Mouse (Mus musculus) embryo, embryonic 10 days (tissue): ENCODE data around the gene Galntl6.
"Not testable (repeated sequence)": the region's sequence is repeated elsewhere in the genome, so short reads cannot be mapped to it uniquely, and the experiment has no call there.

Experiments used
- DNase-seq: peaks from one replicate; pipeline ENCODE4 v3.0.0-alpha.2; 2015; ENCODE audit warnings: low spot score

Gene Galntl6

DNA sequence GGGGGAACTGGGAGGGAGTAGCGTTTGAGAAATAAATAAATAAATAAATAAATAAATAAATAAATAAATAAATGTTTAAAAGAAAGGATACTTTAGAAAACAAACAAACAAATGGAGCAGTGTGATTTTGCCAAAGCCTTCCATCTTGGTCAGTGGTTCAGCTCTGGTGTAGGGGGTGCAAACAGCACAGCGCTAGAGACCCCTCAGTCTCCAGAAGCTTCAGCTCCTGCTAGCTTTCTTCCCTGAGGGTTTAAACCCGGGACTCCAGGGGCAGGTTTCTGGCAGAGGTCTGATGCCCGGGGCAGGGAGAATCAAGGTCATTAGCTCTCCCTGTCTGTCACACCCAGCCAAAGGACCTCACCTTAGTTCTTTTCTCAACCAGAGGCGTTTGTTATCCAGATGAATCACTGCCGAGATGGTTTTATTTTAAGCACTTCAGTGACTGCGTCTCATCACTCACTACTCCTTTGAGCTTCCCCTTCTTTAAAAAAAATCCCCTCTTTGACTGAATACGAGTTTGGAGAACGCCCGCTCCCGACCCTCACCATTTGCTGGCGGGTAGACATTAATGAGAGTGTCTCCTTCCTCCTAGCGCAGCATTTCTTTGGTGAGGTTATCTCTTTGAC is 1146.6 kb downstream of the Galntl6 start:
- no peak for DNase-seq

DNA sequence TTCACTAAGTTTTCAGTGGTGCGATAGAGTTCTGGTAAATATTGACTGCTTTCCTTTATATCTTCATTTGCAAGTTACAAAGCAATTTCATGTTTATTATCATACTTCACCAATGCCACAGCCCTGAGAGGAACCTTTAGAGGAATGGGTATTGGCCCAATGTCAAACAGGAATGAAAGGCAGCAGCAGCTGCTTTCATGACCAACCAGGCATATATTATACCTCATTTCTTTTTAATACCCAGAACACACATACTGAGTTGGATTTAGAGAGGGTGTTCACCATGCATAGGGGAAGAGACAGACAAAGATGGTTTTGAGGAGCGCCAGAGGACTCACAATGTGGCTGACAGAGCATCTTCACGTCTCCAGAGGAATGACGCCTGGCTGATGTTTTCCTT is 1147.2 kb downstream of the Galntl6 start:
- DNase-seq = no peak

DNA sequence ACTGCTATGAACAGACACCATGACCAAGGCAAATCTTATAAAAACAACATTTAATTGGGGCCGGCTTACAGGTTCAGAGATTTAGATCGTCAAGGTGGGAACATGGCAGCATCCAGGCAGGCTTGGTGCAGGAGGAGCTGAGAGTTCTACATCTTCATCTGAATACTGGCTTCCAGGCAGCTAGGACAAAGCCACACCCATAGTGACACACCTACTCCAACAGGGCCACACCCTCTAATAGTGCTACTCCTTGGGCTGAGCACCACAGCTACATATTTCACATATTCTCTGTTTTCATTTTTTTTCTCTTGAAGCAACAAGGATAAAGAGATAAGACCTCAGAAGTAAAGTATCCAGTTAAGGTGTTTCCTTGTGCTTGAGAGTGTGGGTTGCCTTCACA is 1149.8 kb downstream of the Galntl6 start:
- DNase-seq = not testable (repeated sequence)

DNA sequence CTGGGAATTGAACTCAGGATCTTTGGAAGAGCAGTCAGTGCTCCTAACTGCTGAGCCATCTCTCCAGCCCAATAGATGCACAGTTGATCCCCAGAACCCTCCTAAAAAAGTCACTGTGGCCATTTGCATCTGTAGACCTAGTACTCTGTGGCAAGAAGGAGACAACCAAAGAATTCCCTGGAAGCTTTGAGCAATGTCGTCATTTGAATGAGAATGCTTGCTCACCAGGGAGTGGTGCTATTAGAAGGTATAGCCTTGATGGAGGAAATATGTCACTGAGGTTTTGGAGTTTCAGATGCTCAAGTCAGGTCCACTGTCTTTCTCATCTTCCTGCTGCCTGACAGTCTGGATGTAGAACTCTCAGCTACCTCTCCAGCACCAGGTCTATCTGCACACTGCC is 1151.5 kb downstream of the Galntl6 start:
- DNase-seq = no peak

DNA sequence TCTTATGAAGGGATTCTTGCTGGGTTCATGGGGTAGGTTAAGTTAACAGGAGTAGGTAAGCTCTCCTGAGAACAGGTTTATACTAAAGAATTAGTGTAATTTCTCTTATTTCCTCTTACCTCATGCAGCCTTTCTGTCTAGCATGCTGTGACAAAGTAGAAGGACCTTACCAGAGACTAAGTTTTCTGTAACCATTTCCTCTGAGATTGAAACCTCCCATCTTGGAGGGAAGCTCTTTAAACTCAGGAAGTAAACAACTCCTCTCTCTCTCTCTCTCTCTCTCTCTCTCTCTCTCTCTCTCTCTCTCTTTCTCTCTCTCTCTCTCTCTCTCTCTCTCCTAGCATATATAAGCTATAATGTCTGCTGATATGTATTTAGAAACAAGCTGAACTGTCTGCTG is 1153.6 kb downstream of the Galntl6 start:
- no peak for DNase-seq

DNA sequence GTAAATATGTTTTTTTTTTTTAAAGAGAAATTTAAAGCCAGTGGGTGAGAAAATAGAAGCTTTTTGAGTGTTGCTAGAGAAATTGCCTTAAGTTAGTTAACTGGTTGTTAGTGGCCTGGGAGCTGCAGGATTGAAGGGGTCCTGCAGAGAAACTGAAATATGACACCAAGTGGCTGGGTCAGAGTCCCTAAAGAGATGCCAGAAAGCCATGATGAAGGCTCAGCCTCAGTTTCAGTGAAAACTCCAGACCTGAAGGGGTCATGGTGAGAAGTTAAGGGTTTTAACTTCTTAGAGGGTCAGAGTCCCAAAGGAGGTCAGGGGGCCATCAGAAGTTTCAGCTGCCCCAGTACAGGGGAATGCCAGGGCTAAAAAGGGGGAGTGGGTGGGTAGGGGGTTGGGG is 1155.0 kb downstream of the Galntl6 start:
- DNase-seq = peak; percentile 56

DNA sequence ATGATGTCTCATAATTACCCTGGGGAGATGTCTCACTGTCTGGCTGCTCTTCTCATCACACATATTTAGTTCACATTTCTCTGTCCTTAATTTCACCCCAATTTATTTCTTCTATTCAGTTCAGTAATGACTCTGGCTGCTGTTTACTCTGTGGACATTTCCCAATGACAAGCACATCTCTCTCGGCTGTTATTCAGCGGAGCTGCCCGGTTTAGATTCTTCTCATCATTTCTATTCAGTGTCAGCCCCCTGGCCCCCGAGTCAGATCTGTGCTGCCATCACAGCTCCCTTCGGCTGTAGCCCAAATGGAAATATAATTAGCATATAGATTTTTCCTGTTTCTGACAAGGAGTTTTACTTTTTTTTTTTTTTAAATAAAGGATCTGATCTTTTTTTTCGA is 1158.4 kb downstream of the Galntl6 start:
- DNase-seq = no peak

DNA sequence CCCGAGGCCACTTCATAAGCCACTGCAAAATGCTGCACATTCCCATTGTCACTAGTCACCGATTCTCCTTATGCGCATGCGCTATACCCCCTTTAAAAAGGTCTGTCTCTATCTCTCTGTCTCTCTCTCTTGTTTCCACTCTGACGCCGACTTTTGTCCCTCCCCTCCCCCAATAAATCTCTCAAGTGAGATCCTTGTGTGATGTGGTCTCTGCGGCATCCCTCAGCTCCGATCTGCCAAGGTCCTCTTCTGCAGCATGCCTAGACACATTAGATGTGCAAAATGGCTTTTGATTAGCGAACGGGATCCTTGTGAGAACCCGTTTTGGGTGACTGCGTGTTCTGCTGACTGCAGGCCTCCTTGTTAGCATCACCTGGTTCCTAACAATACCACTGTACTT is 1168.8 kb downstream of the Galntl6 start:
- DNase-seq = no peak

DNA sequence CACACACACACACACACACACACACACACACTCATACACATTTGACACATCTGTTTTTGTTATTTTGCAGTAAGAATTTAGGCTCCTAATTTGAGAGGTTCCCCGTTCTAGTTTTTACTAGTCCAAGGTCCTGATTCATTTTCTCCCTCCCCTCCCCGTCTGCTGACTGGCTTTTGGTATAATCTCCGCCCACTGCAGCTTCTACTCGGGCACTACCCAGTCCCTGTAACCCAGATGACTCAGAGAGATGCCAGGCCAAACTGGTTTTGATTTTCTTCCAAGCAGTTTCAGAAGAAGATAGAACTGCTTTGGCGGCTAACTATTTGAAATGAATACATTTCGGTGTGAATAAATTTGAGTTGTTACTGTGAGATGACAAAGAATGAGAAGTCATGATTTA is 1170.5 kb downstream of the Galntl6 start:
- no peak for DNase-seq

DNA sequence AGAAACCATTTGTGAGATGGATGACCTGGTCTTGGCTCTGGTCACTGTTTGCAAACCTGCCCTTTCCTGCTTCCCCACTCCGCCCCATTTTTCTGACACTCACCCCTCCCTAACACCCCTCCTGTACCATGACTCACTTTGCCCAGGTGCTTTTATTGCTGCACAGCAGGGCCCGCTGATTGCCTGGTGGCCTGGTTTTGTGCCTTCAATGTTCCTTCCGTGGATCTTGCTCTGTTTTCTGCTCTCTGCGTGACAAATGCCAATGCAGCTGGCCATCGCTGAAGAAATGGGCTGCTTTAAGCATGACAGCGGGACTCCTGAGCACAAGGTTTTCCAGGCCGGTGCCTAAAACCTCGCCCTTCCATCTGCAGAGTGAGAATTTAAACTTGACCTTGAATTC is 1171.1 kb downstream of the Galntl6 start:
- no peak for DNase-seq

DNA sequence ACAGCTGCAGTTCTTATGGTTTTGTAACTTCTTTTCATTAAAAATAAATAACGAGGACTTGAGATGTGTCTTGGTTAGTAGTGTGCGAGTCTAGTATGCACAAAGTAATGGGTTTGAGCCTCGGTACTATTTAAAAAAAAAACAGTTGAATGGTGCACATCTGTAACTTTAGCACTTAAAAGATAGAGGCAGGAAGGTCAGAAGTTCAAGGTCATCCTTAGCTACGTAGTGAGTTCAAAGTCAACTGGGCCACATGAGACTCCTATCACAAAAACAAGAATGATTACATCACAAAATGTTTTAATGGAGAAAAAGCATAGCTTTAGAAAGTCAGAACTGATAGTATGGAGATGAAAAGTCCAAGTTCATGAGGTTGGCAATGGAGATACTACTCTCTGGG is 1175.2 kb downstream of the Galntl6 start:
- no peak for DNase-seq

DNA sequence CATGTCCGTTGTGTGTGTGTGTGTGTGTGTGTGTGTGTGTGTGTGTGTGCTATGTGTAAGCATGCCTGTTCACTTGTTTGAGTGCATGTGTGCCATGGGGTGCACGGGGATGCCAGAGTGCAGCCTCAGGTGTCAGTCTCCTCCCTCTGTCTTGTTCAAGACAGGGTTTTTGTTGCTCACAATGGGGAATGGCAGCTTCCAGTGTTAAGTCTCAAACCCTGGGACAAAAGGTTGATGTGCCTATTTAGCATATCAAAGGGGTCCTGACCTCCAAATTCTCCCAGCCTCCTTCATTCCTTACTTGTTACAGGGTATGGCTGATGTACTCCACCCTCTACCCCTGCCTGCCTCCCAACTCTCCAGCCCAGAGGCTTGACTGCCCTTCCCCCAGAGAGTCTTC is 1179.6 kb downstream of the Galntl6 start:
- peak; percentile 72 for DNase-seq

DNA sequence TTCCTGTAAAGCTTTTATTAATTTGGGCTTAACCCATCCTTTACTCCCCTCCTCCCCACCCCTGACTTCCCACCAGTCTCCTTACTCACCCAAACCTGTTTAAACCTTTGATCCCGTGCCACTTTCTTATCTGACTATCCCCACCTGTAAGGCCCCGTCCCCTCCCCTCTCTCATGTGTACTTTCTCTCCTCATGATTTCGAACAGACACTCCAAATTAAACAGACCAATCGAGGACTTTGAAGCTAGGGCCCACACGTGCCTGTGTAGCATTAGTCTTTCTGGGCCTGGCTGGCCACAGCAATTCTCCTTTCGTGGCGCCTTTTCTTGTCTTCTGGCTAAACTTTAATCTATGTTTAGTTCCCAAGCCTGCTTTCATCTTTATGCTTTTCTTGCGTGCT is 1180.8 kb downstream of the Galntl6 start:
- DNase-seq = no peak

DNA sequence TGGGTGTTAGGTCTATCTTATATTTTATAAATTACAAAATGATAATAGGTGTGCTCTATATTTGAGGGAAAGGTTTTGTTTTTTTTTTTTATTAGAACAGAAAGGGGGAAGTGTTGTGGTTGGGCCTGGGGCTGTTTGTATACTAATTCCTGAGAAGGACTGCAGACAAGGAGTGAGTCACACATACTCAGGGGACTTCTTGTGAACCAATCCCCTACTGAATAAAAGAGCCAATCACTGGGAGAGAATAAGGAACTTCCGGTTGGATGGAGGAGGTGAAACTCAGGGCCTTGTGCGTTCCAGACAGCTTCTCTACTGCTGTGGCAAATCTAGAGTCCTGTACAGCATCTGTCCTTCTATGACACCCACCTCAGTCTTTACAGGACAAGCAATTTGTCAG is 1184.2 kb downstream of the Galntl6 start:
- DNase-seq = no peak

DNA sequence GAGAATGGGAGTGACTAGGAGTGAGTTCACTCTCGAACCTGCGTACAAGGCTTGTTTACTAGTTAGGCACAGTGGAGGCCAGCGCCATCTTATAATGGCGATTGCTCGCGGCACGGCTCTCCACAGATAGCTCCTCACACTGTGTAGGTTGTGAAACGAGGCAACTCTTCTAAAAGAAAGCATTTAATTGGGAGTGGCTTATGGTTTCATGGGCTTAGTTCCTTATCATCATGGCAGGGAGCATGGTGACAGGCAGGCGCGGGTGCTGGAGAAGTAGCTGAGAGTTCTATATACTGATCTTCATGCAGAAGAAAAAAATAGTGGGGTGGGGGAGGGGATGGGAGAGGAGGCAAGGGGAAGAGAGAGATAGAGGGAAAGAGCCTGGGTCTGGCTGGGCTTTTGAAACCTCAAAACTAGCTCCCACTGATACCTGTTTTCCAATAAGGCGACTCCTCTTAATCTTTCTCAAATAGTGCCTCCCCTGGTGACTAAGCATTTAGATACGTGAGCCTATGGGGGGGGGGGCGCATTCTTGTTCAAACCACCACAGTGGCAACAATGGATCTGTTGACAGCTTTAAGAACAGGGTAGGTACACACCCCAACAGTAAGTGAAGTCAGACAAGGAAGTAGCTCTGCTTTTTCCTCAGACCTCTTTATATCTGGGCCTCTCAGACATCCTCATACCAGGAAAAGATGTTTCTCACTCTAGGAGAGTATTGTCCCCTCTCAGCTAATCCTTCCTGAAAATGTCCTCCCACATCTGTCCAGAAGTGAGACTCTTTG is 1187.4 kb downstream of the Galntl6 start:
- DNase-seq = no peak
